Mouse (Mus musculus) gastrocnemius, postnatal 10 days (tissue): ENCODE measurements around the gene Erp27. TPM values are rescaled to one million over a fixed set of nuclear protein-coding genes. Genes with fewer than 3 reads are reported as not detected.

Experiments used
- DNase-seq: peaks from one replicate; pipeline ENCODE4 v3.0.0; 2021; ENCODE audit warnings: mixed read lengths
- total RNA-seq, 2 experiments: library from RNA; stranded (reverse); gene quantifications; 2 replicates each; pipeline ENCODE4 v1.2.3; 2021

Gene Erp27
- total RNA-seq, 2 experiments from 2014 or later: 0.21 to 0.29 TPM

GRCm38 (mm10) chr6:136939326-136940187 is 17.6 kb upstream of the Erp27 start:
- no peak for DNase-seq

DNA sequence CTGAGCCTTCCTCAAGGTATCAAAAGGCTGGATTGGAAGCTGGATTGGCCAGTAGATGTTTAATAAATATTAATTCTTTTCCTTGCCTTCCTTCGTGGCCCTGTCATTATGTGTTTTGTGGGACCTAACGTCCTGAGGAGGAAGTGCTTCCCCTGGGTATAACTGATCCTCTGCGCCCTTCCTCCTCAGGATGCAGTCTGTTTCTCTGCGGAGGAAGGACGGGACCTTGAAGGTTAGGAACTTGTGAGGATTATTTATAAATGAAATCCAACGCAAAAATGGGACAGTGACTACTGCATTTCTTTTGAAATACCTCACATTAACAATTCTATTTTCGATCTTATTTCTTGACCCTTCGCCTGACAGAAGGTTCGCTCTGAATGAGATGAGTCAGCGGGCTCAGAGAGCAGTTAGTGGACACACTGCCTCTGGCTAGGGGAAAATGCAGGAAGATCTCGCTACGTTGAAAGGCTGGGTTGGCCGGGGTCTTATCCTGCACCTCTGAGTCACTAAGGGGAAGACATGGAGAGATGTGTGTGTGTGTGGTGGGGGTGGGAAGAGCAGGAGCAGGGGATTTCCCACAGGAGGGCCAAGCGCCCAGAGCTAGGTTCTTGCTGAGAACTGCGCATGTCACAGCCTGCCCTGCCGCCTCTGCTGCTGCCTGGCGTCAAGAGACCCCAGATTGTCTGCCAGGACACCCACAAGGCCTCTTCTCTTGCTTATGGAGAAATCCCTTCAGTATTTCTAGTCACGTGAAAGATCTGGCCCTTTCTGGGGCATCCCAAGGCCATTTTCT is 16.5 kb upstream of the Erp27 start:
- no peak for DNase-seq

DNA sequence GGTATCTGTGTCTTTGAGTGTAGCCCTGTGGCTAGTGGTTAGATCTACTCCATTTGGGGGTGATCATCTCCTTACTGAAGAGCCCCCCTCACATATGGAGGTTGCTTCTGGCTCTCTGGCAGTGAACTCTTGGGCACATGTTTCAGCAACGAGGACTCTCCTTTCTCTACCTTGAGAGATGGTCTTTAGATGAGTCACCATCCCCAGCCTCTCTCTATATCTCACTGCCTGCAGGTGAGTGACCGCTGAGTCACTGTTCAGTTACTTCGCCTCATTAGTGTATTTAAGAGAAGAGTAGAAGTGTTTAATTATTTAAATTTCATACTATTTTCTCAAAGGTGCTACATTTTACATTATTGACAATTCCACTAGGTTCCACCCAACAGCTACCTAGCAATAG is 15.1 kb upstream of the Erp27 start:
- no peak for DNase-seq

DNA sequence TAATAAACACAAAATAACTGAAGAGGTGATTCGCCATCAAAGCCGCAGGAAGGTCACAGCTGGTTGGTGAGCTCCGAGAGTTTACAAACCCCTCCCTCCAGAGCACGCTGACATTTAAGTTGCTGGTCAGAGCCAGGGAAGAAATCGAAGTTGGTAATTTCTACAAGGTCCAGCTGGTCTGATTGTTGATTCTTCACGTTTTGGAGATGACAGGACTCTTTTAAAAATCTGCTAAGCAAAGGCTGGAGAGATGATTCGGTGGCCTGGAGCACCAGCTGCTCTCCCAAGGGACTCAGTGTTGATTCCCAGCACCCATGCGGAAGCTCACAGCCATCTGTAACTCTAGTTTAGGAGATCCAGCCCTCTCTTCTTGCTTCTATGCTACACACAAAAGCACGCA is 14.4 kb upstream of the Erp27 start:
- no peak for DNase-seq

DNA sequence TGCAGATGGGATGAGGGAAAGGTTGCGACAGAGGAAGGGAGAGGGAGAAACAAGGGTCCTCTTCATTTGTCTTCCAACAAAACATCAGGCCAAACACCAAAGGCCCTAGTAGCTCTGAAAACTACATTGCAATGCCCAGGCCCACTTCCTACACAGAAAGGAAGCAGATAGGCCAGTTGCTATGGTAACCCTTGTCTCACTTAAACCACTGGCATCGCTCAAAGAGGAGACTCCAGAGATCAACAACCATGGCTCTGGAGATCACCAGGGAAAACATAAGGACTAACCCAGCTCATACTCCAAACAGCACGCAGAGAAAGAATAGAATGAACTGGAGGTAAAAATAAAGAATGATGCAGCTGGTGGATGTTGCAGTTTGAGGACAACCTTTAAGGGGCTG is 13.3 kb upstream of the Erp27 start:
- no peak for DNase-seq

DNA sequence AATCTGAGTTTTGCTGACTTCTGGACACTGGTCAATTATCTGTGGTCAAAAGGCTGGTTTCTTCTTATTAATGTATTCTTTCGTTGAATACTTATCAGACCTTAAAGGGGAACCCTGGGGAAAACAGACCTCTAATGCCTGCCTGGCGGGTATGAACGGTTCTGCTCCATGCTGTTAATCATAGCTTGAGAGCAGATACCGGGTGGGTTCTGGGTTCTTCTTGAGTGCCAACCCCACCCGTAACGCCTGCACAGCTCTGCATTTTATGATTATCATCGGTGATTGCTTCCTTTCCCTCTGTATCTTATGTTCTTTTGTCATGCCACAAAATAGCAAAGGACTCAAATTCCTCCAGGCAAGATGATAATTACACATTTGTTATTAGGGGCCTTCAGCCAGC is 12.1 kb upstream of the Erp27 start:
- DNase-seq: no peak

DNA sequence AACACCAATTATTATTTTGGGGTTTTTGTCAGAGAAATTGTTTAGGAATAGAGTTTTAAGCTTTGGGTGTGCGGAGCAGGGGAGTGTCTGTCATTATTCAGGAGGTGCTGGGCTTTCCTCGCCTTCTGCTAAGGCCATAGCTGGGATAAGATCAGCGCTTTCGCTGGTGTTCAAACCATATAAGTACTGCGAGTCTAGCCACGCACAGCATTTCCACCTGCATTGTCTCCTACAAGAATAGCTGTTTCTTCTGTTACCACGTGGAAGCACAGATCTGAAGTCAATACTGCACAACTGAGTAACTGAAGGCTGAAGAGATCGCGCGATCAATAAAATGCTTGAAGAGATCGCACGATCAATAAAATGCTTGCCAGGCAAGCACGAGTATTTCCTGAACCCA is 9.3 kb upstream of the Erp27 start:
- no peak for DNase-seq

DNA sequence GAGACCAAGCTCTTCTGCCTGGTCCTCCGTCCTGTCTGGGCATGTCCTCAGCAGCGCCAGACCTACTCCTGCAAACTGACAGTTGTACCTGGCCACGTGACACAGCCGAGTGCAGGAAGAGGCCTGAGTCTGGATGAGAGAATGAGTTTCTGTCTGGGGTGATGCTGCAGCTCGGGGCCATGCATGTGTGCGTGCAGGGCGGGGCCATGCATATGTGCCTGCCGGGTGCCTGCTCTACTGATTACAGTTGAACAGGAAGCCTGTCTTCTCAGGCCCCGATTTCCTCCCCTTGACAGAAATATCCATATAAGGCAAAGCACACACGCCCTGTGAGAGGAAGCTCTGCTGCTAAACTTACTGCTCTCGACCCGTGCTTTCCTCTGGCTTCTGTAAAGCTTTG is 8.7 kb upstream of the Erp27 start:
- no peak for DNase-seq

- DNase-seq: no peak
These were observed 5.6 kb upstream of the Erp27 start for GRCm38 (mm10) chr6:136927626-136928025.

DNA sequence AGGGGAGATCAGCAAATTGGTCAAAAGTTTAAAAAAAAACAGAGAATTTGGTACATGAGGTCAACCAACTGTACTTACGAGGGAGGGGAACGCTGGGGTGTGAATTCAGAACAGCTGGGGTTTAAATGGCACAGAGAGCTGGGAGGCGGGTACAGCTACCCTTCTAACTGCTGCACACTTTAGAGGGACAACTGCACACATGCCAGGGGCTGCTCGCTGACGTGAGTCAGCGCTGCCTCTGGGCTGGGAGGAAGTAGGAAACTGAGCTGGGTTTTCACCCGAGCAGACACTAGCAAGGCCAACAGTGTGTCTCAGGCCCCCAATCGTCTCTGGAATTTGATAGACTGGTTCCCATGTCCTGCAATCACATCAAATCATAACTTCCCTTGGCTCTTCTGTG is 3.1 kb upstream of the Erp27 start:
- DNase-seq: no peak

DNA sequence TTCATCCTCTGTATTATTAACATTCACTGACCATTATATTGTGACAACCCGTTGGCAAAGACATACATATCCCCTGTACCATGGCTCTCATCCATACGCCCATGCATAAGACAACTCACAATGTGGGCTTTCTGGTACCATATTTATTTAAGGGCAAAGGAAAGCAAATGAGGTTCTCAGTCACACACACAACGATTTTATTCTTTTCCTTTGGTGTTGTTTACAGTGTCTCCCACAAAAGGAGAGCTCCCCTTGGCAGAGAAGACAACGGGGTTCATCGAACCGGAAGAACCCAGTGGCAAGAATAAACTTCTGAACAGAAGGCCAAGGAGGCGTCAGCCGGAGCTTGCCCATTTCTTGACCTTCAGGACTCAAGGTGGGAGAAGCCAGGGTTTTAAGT is 1.6 kb upstream of the Erp27 start, which contains the start of gene Pde6h:
TSS of gene Pde6h (plus strand) at position 301 of the 400 bp plus-strand sequence.
- DNase-seq: no peak

- no peak for DNase-seq
These were observed 891 bp upstream of the Erp27 start for GRCm38 (mm10) chr6:136922871-136923270.

DNA sequence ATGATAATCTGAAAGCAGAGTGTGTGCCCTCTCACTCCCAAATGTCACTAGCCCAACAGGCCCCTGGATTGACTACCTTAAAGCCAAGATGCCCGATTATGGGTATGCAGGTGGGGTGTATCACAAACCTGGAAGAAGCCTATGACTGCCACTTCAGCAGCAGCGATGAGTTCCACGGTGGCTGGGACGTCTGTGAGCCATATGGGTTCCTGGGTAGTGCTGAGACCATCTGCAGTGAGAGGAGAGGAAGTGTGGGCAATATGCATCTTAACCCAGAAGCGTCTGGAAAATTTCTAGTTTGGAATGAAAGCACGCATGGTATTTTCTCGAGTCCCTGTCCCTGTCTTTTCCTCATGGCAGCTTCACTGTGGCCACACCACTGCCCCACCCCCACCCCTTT is 379 bp downstream of the Erp27 start:
- DNase-seq: no peak

GRCm38 (mm10) chr6:136920320-136921257 is 1.4 kb downstream of the Erp27 start:
- peak; percentile 74 for DNase-seq

- DNase-seq: no peak
These were observed 4.1 kb downstream of the Erp27 start for GRCm38 (mm10) chr6:136917885-136918284.

GRCm38 (mm10) chr6:136915721-136916395 is 6.1 kb downstream of the Erp27 start:
- no peak for DNase-seq

DNA sequence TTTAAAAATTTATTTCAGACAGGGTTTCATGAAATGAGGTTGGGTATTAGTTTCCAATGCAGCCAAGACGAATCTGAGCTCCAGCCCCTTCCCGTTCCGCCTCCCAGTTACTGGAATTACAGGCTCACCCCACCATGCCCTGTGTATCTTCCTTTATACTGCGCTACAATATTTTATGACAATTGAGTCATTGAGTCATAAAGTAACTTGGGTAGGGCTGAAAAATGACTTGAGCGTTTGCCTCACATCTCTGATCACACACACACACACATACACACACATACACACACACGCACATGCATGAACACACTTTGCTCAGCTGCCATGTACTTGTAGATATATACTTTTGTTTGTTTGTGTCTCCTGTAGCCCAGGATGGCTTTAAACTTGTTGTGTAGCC is 7.7 kb downstream of the Erp27 start:
- DNase-seq: no peak

GRCm38 (mm10) chr6:136913384-136914126 is 8.4 kb downstream of the Erp27 start:
- peak; percentile 28 for DNase-seq

DNA sequence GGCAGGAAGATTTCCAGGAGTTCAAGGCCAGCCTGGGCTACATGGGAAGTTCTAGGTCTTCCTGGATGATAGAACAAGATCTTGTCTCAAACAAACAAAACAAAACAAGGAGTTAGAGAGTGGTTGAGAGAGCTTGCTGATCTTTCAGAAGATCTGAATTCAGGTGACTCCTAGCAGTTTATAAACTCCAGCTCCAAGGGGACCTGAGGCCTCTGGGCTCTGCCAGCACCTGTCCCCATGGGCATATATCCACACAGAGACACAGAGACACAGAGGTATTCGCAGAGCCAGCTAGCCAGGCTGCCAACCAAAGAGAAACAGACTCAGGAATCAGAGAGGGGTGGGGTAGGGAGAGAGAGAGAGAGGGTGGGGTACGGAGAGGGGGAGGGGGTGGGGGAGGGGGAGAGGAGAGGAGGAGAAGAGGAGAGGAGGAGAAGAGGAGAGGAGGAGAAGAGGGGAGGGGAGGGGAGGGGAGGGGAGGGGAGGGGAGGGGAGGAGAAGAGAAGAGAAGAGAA is 9.2 kb downstream of the Erp27 start:
- no peak for DNase-seq

DNA sequence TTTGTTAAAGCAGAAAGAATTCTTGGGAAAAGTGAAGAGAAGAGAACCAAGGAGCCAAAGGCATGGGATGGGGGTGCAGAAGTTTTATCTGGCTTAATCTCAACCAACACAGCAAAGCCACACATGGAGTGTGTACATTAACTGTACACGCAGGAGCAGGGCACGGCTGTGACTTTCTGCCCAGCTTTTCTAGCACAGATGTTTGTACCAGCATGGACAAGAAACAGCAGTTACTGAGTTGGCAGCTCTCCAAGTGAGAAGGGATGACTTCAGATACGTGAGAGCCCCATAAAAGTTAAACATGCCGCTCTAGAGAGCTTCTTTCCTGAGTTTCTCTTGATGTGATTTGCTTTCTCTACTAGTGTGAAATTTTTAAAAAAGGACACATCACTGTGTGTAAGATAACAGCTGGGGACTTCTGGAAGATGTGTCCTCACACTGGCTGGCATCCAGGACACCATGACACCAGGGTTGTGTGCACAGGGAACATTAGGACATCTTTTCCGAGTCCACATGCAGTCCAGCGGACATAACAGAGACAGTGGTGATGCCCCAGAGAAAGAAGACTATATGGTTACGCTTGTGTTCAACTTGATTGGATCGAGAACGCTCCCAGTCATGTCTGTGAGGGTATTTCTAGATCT is 11.6 kb downstream of the Erp27 start:
- DNase-seq: no peak
